10 mouse cellular contexts compared by ENCODE assay signal in the genomic region with DNA sequence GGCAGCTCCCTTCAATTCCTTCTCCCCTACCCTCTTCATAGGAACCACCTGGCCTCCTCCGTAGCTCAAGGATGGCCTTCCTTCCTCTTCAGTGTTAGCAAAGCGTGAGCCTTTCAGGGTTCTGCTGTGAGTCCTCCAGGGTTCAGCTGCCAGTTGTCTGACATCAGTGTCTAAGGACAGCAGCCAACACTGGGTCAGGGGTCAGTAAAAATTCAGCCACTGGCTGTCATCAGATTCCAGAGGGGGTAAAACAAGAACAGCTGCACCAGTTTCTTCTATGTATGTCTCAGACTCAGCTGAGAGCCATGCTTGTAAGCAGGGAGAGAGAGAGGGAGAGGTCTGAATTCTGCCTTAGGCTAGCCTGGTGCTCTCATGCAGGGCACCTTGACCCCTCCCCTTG.
DNase-seq lines count a peak whose midpoint lies in the region; ATAC-seq and TF ChIP-seq lines count a peak whose summit lies in the region.
"Had no signal": no experiment of that assay in that cellular context is flagged by ENCODE, and none has a peak within 500 bp of the region (broad histone marks: within the 10 kb centered on the region; RNA-seq: fewer than 3 reads in every experiment).

No protein-coding gene starts in this region.

- no peaks in the 10 kb centered on the region for H3K79me2 ChIP-seq in liver, adult 2 months (ENCODE audit: control insufficient read depth, insufficient read depth, low read length)
- H3K79me2 ChIP-seq in heart, adult 2 months (replicated peaks; ENCODE audit: control insufficient read depth, insufficient read depth, low read length), result no peaks in the 10 kb centered on the region
- H3K79me2 ChIP-seq in myocyte (ENCODE audit: control insufficient read depth, insufficient read depth), result no peaks in the 10 kb centered on the region

- H3K27ac ChIP-seq in liver, adult 2 months (replicated peaks; ENCODE audit: insufficient read depth, low read depth, low read length), result no peak overlapping the region
- no peak overlapping the region for H3K27ac ChIP-seq in liver, embryonic 12.5 days
- no peak overlapping the region for H3K27ac ChIP-seq in heart, adult 2 months
- H3K27ac ChIP-seq in kidney, embryonic 16.5 days (ENCODE audit: low read length), result no peak overlapping the region
- H3K27ac ChIP-seq: liver, embryonic 15.5 days had no signal

- DNase-seq in liver, adult 2 months (ENCODE audit: extremely low read depth, low read depth, low spot score), result peak; percentile 46
- DNase-seq in heart, adult 2 months, result peak; percentile 47 to 49
- no peak for DNase-seq in thymus, postnatal 4 days
- no peak for DNase-seq in cerebellum, adult 8-10 months
- DNase-seq in cerebellum, adult 18-20 months, result no peak
- DNase-seq: thymus, postnatal 25 days had no signal

- WGBS in liver, adult 2 months, result 45% methylated on average over 2 of the region's 2 CpGs
- 49% methylated on average over 2 of the region's 2 CpGs for WGBS in liver, embryonic 12.5 days (ENCODE audit: insufficient replicate concordance)
- 22% methylated on average over 2 of the region's 2 CpGs for WGBS in heart, adult 2 months
- 53% methylated on average over 2 of the region's 2 CpGs for WGBS in kidney, embryonic 16.5 days

- H3K4me1 ChIP-seq in liver, adult 2 months (ENCODE audit: control insufficient read depth, insufficient read depth, low read length), result peaks cover 4% of the 10 kb centered on the region; the same call in 1 of the 2 replicates
- H3K4me1 ChIP-seq in liver, embryonic 12.5 days, result no peaks in the 10 kb centered on the region
- H3K4me1 ChIP-seq in heart, adult 2 months (ENCODE audit: control insufficient read depth, insufficient read depth, low read length), result no peaks in the 10 kb centered on the region
- peaks cover 28% of the 10 kb centered on the region for H3K4me1 ChIP-seq in kidney, embryonic 16.5 days (ENCODE audit: insufficient read depth, low read length)
- H3K4me1 ChIP-seq: liver, embryonic 15.5 days had no signal

- H3K36me3 ChIP-seq in liver, adult 2 months (ENCODE audit: control insufficient read depth, insufficient read depth, low read length), result no peaks in the 10 kb centered on the region
- H3K36me3 ChIP-seq in liver, embryonic 12.5 days, result no peaks in the 10 kb centered on the region
- no peaks in the 10 kb centered on the region for H3K36me3 ChIP-seq in heart, adult 2 months (ENCODE audit: control insufficient read depth, insufficient read depth, low read length)
- H3K36me3 ChIP-seq in kidney, embryonic 16.5 days (ENCODE audit: insufficient read depth, low read length), result no peaks in the 10 kb centered on the region
- H3K36me3 ChIP-seq in myocyte (ENCODE audit: control insufficient read depth, insufficient read depth), result no peaks in the 10 kb centered on the region
- H3K36me3 ChIP-seq: liver, embryonic 15.5 days had no signal

- intact Hi-C loops in heart, adult 2 months (cut with DNase I), result no loop called here

- no peak for ATAC-seq in liver, embryonic 12.5 days
- peak; percentile 72 for ATAC-seq in kidney, embryonic 16.5 days (ENCODE audit: low FRiP score, low TSS enrichment)

- no peak for TF ChIP-seq POLR2A in liver, adult 2 months (IDR thresholded peaks at IDR 0.05; ENCODE audit: extremely low read depth, insufficient read depth, low read length)
- TF ChIP-seq POLR2A in heart, adult 2 months (IDR thresholded peaks at IDR 0.05; ENCODE audit: insufficient read depth, low read depth, low read length), result no peak
- no peak for TF ChIP-seq POLR2A in myocyte (IDR thresholded peaks at IDR 0.05; ENCODE audit: insufficient read length, low read depth)

- no peak for TF ChIP-seq CTCF in liver, adult 2 months (IDR thresholded peaks at IDR 0.05; ENCODE audit: low read depth, low read length)
- TF ChIP-seq CTCF in heart, adult 2 months (IDR thresholded peaks at IDR 0.05), result no peak

- no peak overlapping the region for H3K4me2 ChIP-seq in liver, embryonic 12.5 days
- H3K4me2 ChIP-seq in kidney, embryonic 16.5 days (replicated peaks; ENCODE audit: low read depth, low read length), result no peak overlapping the region
- H3K4me2 ChIP-seq in myocyte (ENCODE audit: low read depth), result peak overlapping the region; percentile 12
- H3K4me2 ChIP-seq: liver, embryonic 15.5 days had no signal

- H3K9me3 ChIP-seq in liver, embryonic 12.5 days (replicated peaks), result no peaks in the 10 kb centered on the region
- H3K9me3 ChIP-seq in kidney, embryonic 16.5 days (ENCODE audit: low read length), result no peaks in the 10 kb centered on the region
- H3K9me3 ChIP-seq: liver, embryonic 15.5 days had no signal

- no peak overlapping the region for H3K9ac ChIP-seq in liver, adult 2 months (ENCODE audit: low read depth, low read length)
- H3K9ac ChIP-seq in liver, embryonic 12.5 days, result no peak overlapping the region
- H3K9ac ChIP-seq in heart, adult 2 months (ENCODE audit: low read depth, low read length), result no peak overlapping the region
- H3K9ac ChIP-seq in kidney, embryonic 16.5 days (replicated peaks; ENCODE audit: low read length), result no peak overlapping the region
- H3K9ac ChIP-seq: liver, embryonic 15.5 days had no signal

- no peak for TF ChIP-seq EP300 in heart, adult 2 months (IDR thresholded peaks at IDR 0.05; ENCODE audit: insufficient read depth, low read depth, low read length)

- H3K4me3 ChIP-seq in liver, adult 2 months (ENCODE audit: insufficient read depth, low read depth, low read length), result no peak overlapping the region
- H3K4me3 ChIP-seq in liver, embryonic 12.5 days, result no peak overlapping the region
- no peak overlapping the region for H3K4me3 ChIP-seq in heart, adult 2 months
- no peak overlapping the region for H3K4me3 ChIP-seq in kidney, embryonic 16.5 days (ENCODE audit: low read length)
- H3K4me3 ChIP-seq in myocyte, result no peak overlapping the region
- H3K4me3 ChIP-seq: liver, embryonic 15.5 days had no signal

- H3ac ChIP-seq in myocyte (ENCODE audit: control insufficient read depth, insufficient read length), result no peak overlapping the region

- no peaks in the 10 kb centered on the region for H3K27me3 ChIP-seq in liver, adult 2 months (ENCODE audit: control insufficient read depth, insufficient read depth, low read length)
- no peaks in the 10 kb centered on the region for H3K27me3 ChIP-seq in liver, embryonic 12.5 days (replicated peaks)
- no peaks in the 10 kb centered on the region for H3K27me3 ChIP-seq in heart, adult 2 months (ENCODE audit: control insufficient read depth, insufficient read depth, low read length)
- H3K27me3 ChIP-seq in kidney, embryonic 16.5 days (ENCODE audit: insufficient read depth, low read length), result peaks cover 5% of the 10 kb centered on the region
- no peaks in the 10 kb centered on the region for H3K27me3 ChIP-seq in myocyte (ENCODE audit: control insufficient read depth, insufficient read depth, insufficient read length)
- H3K27me3 ChIP-seq: liver, embryonic 15.5 days had no signal

TF ChIP-seq in myocyte, 11 proteins besides CTCF, POLR2A, EP300 and RAD21:
- TF ChIP-seq TCF3 (IDR thresholded peaks at IDR 0.05; ENCODE audit: insufficient read length, low read depth) (no peak), MAX (IDR thresholded peaks at IDR 0.05; ENCODE audit: low read depth) (no peak), USF1 (IDR thresholded peaks at IDR 0.05; ENCODE audit: low read depth) (no peak), SRF (IDR thresholded peaks at IDR 0.05; ENCODE audit: control insufficient read depth, insufficient read length, low read depth) (no peak), MYOD1 (IDR thresholded peaks at IDR 0.05; ENCODE audit: control insufficient read depth in 1 of 3, insufficient read length in 2 of 3, low read depth in 2 of 3) (peak; percentile 41 to 79 (median 78)), MYOG (IDR thresholded peaks at IDR 0.05; ENCODE audit: control insufficient read depth in 1 of 3, insufficient read depth in 1 of 3, insufficient read length in 2 of 3, low read depth in 2 of 3) (peak in 2 of 3 experiments; percentile 33 to 63), E2F4 (IDR thresholded peaks at IDR 0.05; ENCODE audit: insufficient read depth) (no peak), REST (IDR thresholded peaks at IDR 0.05; ENCODE audit: insufficient read depth, insufficient read length) (no peak), CEBPB (IDR thresholded peaks at IDR 0.05; ENCODE audit: insufficient read depth, poor library complexity, severe bottlenecking) (no peak), TCF12 (IDR thresholded peaks at IDR 0.05; ENCODE audit: insufficient read depth, poor library complexity, severe bottlenecking) (peak; percentile 59), POLR2AphosphoS2 (IDR thresholded peaks at IDR 0.05; ENCODE audit: insufficient read length, low read depth) (no peak)

Comparison
In these comparisons a context has a peak if more than half of its experiments do, and no peak if none do; other contexts are left out.
1. DNase-seq: peak in liver, adult 2 months (single experiment) and heart, adult 2 months (2 of 2); none in thymus, postnatal 4 days (single experiment), cerebellum, adult 8-10 months (single experiment) and cerebellum, adult 18-20 months (0 of 2).